Mouse (Mus musculus): ENCODE data around the gene Acad9.
"Not testable (repeated sequence)": the region's sequence is repeated elsewhere in the genome, so short reads cannot be mapped to it uniquely, and the experiment has no call there.

DNA sequence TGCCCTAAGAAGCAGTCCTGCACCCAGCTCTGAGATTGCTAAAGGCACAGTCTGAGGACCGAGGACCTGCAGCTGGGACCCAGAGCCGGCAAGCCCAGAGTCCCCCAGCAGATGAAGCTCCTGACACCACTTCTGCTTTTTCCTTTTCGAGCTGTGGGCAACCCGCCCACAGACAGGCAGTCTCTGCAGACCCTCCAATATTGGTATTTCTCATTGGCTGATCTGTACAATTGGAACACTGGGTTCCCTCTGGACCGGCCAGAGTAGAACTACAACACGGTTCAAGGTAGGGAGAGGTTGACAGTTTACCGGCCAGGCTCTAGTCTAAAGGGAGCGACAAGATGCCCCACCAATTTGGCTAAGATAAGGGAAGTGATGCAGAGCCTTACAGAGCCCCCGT is 60.4 kb downstream of the Acad9 start:
- TF ChIP-seq CTCF (IDR thresholded peaks at IDR 0.05); POLR2A (IDR thresholded peaks at IDR 0.05; ENCODE audit: insufficient read depth, low read depth, low read length): not testable (repeated sequence)

All from heart, adult 2 months (tissue).